Mouse (Mus musculus) 416B (cell line): ENCODE measurements at regions not wholly inside any gene's neighbourhood (a gene's known extent, or its start where the extent isn't known, plus 50 kb on each side); places are given as distances from the start of the nearest gene placed in this dataset.
"Not testable (repeated sequence)": the region's sequence is repeated elsewhere in the genome, so short reads cannot be mapped to it uniquely, and the experiment has no call there.

Experiments
- DNase-seq: peaks from one replicate; pipeline ENCODE4 v3.0.0; 2011; ENCODE audit warnings: low read depth

GRCm38 (mm10) chr5:3247333-3247732 is 94.0 kb upstream of the Cdk6 start:
- no peak for DNase-seq

DNA sequence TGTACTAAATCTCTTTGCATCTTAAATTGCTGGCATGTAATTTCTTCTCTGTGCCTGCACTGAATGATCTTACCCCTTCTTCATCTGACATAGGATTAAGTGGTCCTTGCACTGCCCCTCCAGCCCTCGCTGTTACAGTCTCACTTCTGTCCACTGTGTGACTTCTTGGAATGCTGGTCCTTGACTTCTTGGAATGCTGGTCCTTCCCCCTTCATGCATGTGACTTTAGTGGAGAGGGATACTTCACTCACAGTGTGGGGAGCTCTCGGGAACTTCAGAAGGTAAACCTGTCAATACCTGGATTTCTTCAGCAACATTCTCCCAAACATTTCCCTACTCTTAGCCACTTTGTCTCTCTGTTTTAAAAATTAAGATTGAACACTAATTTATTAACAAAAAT is 91.0 kb upstream of the Cdk6 start:
- no peak for DNase-seq

DNA sequence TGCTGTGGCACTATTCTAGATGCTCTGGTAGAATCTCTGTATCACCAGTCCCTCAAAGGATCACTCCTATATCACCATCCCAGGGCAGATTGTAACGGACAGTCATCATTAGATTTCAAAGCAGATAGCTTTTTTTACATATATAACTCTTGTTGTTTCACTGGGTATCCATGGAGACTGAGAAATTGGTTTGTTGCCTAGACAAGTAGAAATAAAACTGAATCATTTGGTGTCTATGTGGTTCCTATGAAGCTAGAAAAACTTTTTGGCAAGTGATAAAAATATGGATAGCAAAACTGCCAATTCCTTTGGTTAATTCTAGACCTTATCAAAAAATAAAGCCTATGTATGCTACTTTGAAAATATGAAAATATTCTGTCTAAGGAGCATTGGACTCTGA is 81.0 kb upstream of the Cdk6 start:
- DNase-seq: no peak

DNA sequence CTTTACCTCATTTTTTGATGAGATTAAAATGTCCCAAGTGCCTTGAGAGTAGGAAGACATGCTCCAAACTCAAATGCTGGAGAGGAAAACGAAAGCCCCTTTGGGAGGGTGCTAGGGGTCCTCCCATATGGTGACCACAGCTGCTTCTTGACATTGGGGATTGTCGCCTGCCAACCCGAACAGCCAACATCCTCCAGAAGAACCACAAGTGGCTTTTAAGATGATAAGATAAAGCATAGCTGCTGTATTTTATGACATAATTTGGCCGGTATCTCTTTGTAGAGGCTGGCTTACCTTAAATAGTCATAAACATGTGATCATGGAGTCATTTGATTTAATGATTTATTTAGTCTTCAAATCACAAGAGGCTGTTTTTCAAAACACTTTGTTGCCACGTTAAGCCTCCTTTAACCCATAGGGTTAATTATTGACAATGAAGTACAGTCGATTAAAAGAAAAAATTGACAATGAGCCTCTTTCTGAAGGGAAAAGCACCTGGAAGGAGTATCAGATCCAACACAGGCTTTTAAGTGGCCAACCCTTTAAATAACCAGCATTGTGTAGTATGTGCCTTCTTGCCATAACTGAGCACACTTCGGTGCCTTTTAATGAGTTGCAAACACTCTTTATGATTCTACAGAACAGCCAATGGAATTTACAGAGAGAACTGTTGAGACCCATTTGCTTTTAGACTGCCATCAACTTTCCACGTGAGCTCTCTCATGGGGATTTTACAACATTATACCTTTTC is 76.1 kb upstream of the Cdk6 start:
- DNase-seq: peak; percentile 77

DNA sequence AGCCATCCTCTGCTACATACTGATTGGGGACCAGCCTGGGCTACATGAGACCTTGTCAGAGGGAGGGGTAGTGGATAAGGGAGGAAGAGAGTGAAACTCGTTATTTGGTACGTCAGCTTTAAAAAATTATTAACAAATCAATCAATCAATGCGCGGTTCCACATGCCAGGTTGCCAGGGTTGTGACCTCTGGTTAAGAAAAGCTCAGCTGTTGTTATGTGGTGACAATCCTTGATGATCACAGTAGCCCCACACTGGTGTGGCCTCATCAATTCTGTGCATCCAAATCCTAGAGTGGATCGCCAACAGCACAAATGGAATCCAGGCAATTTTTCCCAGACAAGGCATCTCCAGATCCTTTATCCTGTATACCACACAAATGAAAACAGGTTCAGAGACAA is 74.3 kb upstream of the Cdk6 start:
- DNase-seq: no peak

GRCm38 (mm10) chr5:3269760-3270159 is 71.5 kb upstream of the Cdk6 start:
- no peak for DNase-seq

DNA sequence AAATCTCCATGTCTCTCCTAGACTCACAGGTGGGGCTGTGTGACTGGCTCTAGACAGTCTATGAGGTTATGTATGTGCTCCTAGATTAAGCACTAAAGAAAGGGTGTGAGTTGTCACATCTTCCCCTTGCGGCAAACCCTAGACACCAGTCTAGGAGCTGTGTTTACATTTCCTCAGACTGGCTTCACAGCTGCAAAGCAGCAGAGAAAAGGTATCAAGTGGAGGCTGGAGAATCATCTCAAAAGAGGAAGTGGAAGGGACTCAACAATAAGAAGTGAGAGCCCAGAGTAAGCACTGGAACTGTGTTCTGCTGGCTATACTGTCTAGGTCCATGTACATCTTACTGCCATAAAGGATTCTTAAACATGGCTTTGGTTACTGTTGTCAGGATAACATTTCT is 68.1 kb upstream of the Cdk6 start:
- DNase-seq: peak; percentile 10

GRCm38 (mm10) chr5:3277241-3277640 is 64.0 kb upstream of the Cdk6 start:
- DNase-seq: not testable (repeated sequence)

DNA sequence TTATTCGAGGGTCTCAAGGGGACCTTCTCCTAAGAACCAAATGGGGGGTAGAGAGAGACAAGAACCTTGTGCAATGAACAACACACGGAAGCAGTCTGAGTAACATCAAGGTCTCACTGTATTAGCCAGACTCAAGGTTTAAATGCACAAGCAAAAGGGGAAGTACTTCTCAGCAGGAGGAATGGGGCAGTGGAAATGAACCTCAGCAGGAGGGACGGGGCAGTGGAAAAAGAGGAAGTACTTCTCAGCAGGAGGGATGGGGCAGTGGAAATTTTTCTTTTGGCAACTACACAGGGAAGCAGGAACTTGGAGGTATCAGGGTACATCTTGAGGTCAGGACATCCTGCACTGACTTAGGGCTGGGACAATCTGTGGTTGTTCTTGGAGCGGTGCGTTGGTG is 62.3 kb upstream of the Cdk6 start:
- peak; percentile 49 for DNase-seq

DNA sequence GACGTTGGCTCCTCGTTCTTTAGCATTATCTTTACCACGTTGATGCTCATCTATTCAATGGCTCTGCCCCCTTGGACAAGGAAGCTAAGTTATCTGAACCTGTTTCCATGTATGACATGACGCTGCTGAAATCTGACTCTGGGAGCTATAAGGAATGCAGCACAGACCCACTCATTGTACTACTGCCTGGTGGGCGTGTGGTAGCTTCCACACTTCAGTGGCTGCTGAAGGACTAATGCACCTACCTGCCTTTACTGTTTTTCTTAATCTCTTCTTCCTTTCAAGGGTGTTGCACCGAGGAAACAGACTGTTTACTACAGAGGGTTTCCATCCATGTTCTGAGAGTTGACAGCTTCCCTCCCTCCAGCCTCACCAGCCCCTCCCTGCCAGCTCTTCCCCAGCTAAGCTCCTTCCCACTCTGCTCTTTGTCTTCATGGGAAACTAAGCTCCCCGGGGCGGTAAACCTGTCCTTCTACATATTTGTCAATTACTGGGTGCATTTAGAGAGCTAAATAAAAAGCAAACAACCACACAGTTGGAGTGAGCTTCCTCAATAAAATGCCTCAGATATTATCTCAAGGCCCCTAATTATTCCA is 59.3 kb upstream of the Cdk6 start:
- not testable (repeated sequence) for DNase-seq

- DNase-seq: peak; percentile 9
Measured at GRCm38 (mm10) chr5:3283083-3283482, 58.2 kb upstream of the Cdk6 start.

GRCm38 (mm10) chr5:3284335-3284734 is 57.0 kb upstream of the Cdk6 start:
- peak; percentile 19 for DNase-seq

- DNase-seq: not testable (repeated sequence)
Measured at GRCm38 (mm10) chr5:3289991-3290417, 51.3 kb upstream of the Cdk6 start.
